30 mouse cellular contexts compared by ENCODE assay signal in the genomic region with DNA sequence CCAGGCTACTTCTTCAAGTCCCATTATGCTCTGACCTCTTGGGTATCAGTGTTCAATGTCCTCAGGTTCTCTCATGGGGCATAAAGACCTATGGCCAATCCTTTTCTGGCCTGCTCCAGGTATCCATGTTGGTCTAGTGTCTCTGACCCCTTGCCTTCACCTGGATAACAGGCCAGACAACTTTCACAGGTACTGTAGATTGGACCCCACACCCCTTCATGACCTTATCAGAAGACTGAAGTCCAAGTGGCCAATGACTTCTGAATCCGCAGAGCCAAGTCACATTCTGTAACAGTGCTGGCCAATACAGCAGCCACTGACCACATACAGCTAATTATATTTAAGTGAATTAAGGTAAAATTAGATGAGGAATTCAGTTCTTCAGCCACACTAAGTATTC. TPM values are rescaled to one million over a fixed set of nuclear protein-coding genes. Genes with fewer than 3 reads are reported as not detected.
"Had no signal": no experiment of that assay in that cellular context is flagged by ENCODE, and none has a peak within 500 bp of the region (broad histone marks: within the 10 kb centered on the region; RNA-seq: fewer than 3 reads in every experiment).

No protein-coding gene starts in this region.

- DNase-seq: cerebellum, adult 8-10 months; cerebellum, adult 9-10 months; cerebellum, adult 9-11 months; cerebellum, postnatal 10 days; cerebellum, postnatal 14 days; cerebellum, postnatal 25 days; cerebellum, postnatal 36 days; embryo, embryonic 11 days; forebrain, postnatal 0 days; gastrocnemius, adult 2 months; gastrocnemius, postnatal 10 days; gastrocnemius, postnatal 14 days; gastrocnemius, postnatal 25 days; gastrocnemius, postnatal 36 days; heart, adult 11 months; heart, adult 18-20 months; heart, adult 2 months had no signal

- H3K4me1 ChIP-seq: embryonic facial prominence, embryonic 12.5 days; embryonic facial prominence, embryonic 13.5 days had no signal

- H3K27ac ChIP-seq: embryonic facial prominence, embryonic 10.5 days; embryonic facial prominence, embryonic 12.5 days; embryonic facial prominence, embryonic 13.5 days; embryonic facial prominence, embryonic 15.5 days; forebrain, embryonic 10.5 days; forebrain, embryonic 12.5 days; forebrain, embryonic 13.5 days; forebrain, embryonic 15.5 days; gastrocnemius, adult 2 months; heart, adult 2 months had no signal

- H3K27me3 ChIP-seq: embryonic facial prominence, embryonic 12.5 days; embryonic facial prominence, embryonic 13.5 days; embryonic facial prominence, embryonic 15.5 days; forebrain, embryonic 12.5 days; forebrain, embryonic 13.5 days; forebrain, embryonic 15.5 days had no signal

- H3K4me2 ChIP-seq: embryonic facial prominence, embryonic 12.5 days; embryonic facial prominence, embryonic 13.5 days; embryonic facial prominence, embryonic 15.5 days; forebrain, embryonic 12.5 days; forebrain, embryonic 13.5 days; forebrain, embryonic 15.5 days had no signal

- H3K36me3 ChIP-seq: embryonic facial prominence, embryonic 10.5 days; embryonic facial prominence, embryonic 12.5 days; embryonic facial prominence, embryonic 13.5 days; embryonic facial prominence, embryonic 15.5 days; forebrain, embryonic 10.5 days; forebrain, embryonic 12.5 days; forebrain, embryonic 15.5 days had no signal

- H3K4me3 ChIP-seq: embryonic facial prominence, embryonic 10.5 days; embryonic facial prominence, embryonic 12.5 days; embryonic facial prominence, embryonic 13.5 days; embryonic facial prominence, embryonic 15.5 days; erythroblast, embryonic 14.5 days; forebrain, embryonic 10.5 days; forebrain, embryonic 12.5 days; forebrain, embryonic 13.5 days; forebrain, embryonic 15.5 days; gastrocnemius, adult 2 months; heart, adult 2 months had no signal

- H3K9ac ChIP-seq: embryonic facial prominence, embryonic 12.5 days; embryonic facial prominence, embryonic 13.5 days; embryonic facial prominence, embryonic 15.5 days; forebrain, embryonic 12.5 days; forebrain, embryonic 13.5 days; forebrain, embryonic 15.5 days; forebrain, postnatal 0 days had no signal

- H3K9me3 ChIP-seq: embryonic facial prominence, embryonic 10.5 days; embryonic facial prominence, embryonic 12.5 days; embryonic facial prominence, embryonic 13.5 days; embryonic facial prominence, embryonic 15.5 days; forebrain, embryonic 10.5 days; forebrain, embryonic 12.5 days; forebrain, embryonic 13.5 days; forebrain, embryonic 15.5 days had no signal

- ATAC-seq: forebrain, embryonic 13.5 days; forebrain, embryonic 14.5 days; forebrain, embryonic 15.5 days; forebrain, embryonic 16.5 days; forebrain, postnatal 0 days had no signal

RNA-seq across cellular contexts. Expression of gene Tlr9, which starts 49.9 kb away (rescaled TPM):
- polyA plus RNA-seq: embryonic facial prominence, embryonic 10.5 days; embryonic facial prominence, embryonic 11.5 days; embryonic facial prominence, embryonic 12.5 days; embryonic facial prominence, embryonic 13.5 days; forebrain, embryonic 10.5 days; forebrain, embryonic 11.5 days; forebrain, embryonic 12.5 days; forebrain, embryonic 13.5 days; forebrain, embryonic 14.5 days; forebrain, embryonic 15.5 days; forebrain, embryonic 16.5 days had no signal
